In the genomic region with DNA sequence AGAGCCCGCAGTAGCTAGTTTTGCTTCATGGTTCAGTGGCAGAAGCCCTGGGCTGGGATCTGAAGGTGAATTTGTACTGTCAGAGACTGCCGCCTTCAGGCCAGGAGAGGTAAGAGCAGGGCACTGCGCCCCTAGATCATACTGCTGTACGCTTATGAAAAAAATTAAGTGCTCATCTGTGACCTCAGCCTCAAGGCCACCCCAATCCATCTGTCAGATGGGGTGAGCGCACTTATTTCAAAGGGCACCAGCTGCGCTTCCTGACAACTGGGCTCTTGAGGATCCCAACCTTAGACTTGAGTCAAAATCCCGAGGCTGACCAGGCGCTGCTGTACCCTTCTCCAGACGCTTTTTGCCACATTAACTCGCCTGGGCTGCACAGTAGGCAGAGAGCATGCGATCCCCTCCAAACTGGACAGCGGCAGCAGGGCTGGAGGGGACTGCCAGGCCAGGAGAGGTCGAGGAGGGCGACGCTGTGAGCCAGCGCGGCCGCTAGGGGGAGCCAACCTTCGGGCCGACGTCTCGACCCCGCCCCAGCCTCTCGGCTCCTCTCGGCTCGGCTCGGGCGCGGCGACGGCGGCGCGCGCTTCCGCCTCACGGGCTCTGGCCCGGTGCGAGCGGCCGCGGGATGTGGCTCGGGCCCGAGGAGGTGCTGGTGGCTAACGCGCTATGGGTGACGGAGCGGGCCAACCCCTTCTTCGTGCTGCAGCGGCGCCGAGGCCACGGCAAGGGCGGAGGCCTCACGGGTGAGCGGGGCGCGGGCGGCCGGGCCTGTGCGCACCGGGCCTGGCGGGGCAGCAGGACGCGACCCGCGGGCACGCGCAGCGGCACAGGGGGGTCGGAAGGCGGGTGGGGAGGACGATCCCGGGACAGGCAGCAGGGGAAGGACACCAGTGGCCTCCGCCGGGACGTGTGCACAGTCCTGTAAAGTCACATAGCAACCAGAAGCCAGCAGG, we compare ENCODE assay signal across 8 mouse cellular contexts. TPM values are rescaled to one million over a fixed set of nuclear protein-coding genes. Genes with fewer than 3 reads are reported as not detected.
DNase-seq lines count a peak whose midpoint lies in the region; ATAC-seq lines count a peak whose summit lies in the region.

A gene (plus strand): TSS at position 586 of the 956 bp plus-strand sequence.

- H3K36me3 ChIP-seq in heart, embryonic 14.5 days (ENCODE audit: control insufficient read depth, insufficient read depth, low read length) = peaks cover 11% of the 10 kb centered on the region
- H3K36me3 ChIP-seq in liver, embryonic 13.5 days = peaks cover 6% of the 10 kb centered on the region
- no peaks in the 10 kb centered on the region for H3K36me3 ChIP-seq in stomach, embryonic 16.5 days (ENCODE audit: control insufficient read depth, insufficient read depth, low read length)

- H3K4me2 ChIP-seq in heart, embryonic 14.5 days (ENCODE audit: low read length) = peak within 1 kb of the TSS; percentile 90
- peak within 1 kb of the TSS; percentile 90 for H3K4me2 ChIP-seq in liver, embryonic 13.5 days
- H3K4me2 ChIP-seq in stomach, embryonic 16.5 days (ENCODE audit: low read depth, low read length) = peak within 1 kb of the TSS; percentile 93

- ATAC-seq in heart, embryonic 14.5 days (ENCODE audit: insufficient number of reproducible peaks, insufficient read depth, low FRiP score, low read depth) = peak; percentile 89
- ATAC-seq in liver, embryonic 13.5 days (ENCODE audit: low read depth) = peak; percentile 90
- peak; percentile 94 for ATAC-seq in stomach, embryonic 16.5 days (ENCODE audit: insufficient read depth, low FRiP score)

- H3K4me1 ChIP-seq in brown adipose tissue, adult 24 weeks (ENCODE audit: control insufficient read depth, insufficient read depth, insufficient read length, low read length) = peaks cover 11% of the 10 kb centered on the region
- peaks cover 11 to 14% of the 10 kb centered on the region in 2 experiments for H3K4me1 ChIP-seq in heart, embryonic 14.5 days (ENCODE audit: control insufficient read depth in 2 of 2, insufficient read depth in 2 of 2, low read length in 2 of 2)
- H3K4me1 ChIP-seq in liver, embryonic 13.5 days (replicated peaks) = peaks cover 72% of the 10 kb centered on the region
- peaks cover 9% of the 10 kb centered on the region for H3K4me1 ChIP-seq in stomach, embryonic 16.5 days (ENCODE audit: control insufficient read depth, insufficient read depth, low read length)

- peak within 1 kb of the TSS; percentile 96 for H3K9ac ChIP-seq in heart, embryonic 14.5 days (ENCODE audit: low read length)
- H3K9ac ChIP-seq in liver, embryonic 13.5 days = peak within 1 kb of the TSS; percentile 96
- peak within 1 kb of the TSS; percentile 99 for H3K9ac ChIP-seq in stomach, embryonic 16.5 days (ENCODE audit: low read length)

- H3K4me3 ChIP-seq in brown adipose tissue, adult 24 weeks (ENCODE audit: insufficient read depth, low read depth, low read length) = peak within 1 kb of the TSS; percentile 80
- H3K4me3 ChIP-seq in heart, embryonic 14.5 days (ENCODE audit: control insufficient read depth in 1 of 2, insufficient read depth in 1 of 2, low read depth in 1 of 2, low read length in 2 of 2) = peak within 1 kb of the TSS; percentile 74 to 80
- H3K4me3 ChIP-seq in liver, embryonic 13.5 days (replicated peaks) = peak within 1 kb of the TSS; percentile 90
- H3K4me3 ChIP-seq in stomach, embryonic 16.5 days (replicated peaks; ENCODE audit: low read length) = peak within 1 kb of the TSS; percentile 85

- peak within 1 kb of the TSS; percentile 78 for H3K27ac ChIP-seq in brown adipose tissue, adult 24 weeks (replicated peaks; ENCODE audit: low read depth, low read length)
- H3K27ac ChIP-seq in heart, embryonic 14.5 days (replicated peaks in 1 of 2; ENCODE audit: control insufficient read depth in 1 of 2, insufficient read depth in 1 of 2, low read depth in 2 of 2, low read length in 2 of 2) = peak within 1 kb of the TSS; percentile 92 to 95
- peak within 1 kb of the TSS; percentile 84 for H3K27ac ChIP-seq in liver, embryonic 13.5 days
- peak within 1 kb of the TSS; percentile 84 for H3K27ac ChIP-seq in stomach, embryonic 16.5 days (ENCODE audit: low read length)

- DNase-seq in CD4-positive, CD25-positive, alpha-beta regulatory T cell, adult 2 months (ENCODE audit: low read depth, low spot score) = peak; percentile 95
- DNase-seq in fibroblast of lung, adult 2 months (ENCODE audit: low read depth) = peak; percentile 70
- peak; percentile 94 for DNase-seq in kidney, postnatal 14 days
- peak; percentile 83 for DNase-seq in liver, embryonic 13.5 days
- peak; percentile 94 for DNase-seq in neural tube, embryonic 10.5 days (ENCODE audit: extremely low spot score, low spot score)

- no peaks in the 10 kb centered on the region for H3K9me3 ChIP-seq in heart, embryonic 14.5 days (ENCODE audit: control insufficient read depth, low read length)
- no peaks in the 10 kb centered on the region for H3K9me3 ChIP-seq in liver, embryonic 13.5 days (replicated peaks)
- no peaks in the 10 kb centered on the region for H3K9me3 ChIP-seq in stomach, embryonic 16.5 days (replicated peaks; ENCODE audit: control insufficient read depth, low read length)

- no peaks in the 10 kb centered on the region for H3K27me3 ChIP-seq in heart, embryonic 14.5 days (ENCODE audit: control insufficient read depth, insufficient read depth, low read length)
- H3K27me3 ChIP-seq in liver, embryonic 13.5 days = no peaks in the 10 kb centered on the region
- H3K27me3 ChIP-seq in stomach, embryonic 16.5 days (ENCODE audit: control insufficient read depth, insufficient read depth, low read length) = no peaks in the 10 kb centered on the region

- WGBS in heart, embryonic 14.5 days = 1% methylated on average over 66 of the region's 77 CpGs
- under 1% methylated on average over 76 of the region's 77 CpGs for WGBS in liver, embryonic 13.5 days (ENCODE audit: insufficient replicate concordance)
- WGBS in stomach, embryonic 16.5 days = under 1% methylated on average over 73 of the region's 77 CpGs

RNA-seq across cellular contexts. Expression of the gene that starts here (rescaled TPM):
- 30.8 and 41.0 TPM in 2 replicates for polyA plus RNA-seq in brown adipose tissue, adult 24 weeks (2012; ENCODE audit: insufficient read depth, insufficient read length, missing spikeins)
- polyA plus RNA-seq in heart, embryonic 14.5 days (2014; fragmentation: Nextera tagmentation; extraction: Ambion mirVana) = 27.4 and 28.7 TPM in 2 replicates
- 10.9 and 13.7 TPM in 2 replicates for polyA plus RNA-seq in liver, embryonic 13.5 days (2015; fragmentation: Nextera tagmentation; extraction: Ambion mirVana)
- polyA plus RNA-seq in stomach, embryonic 16.5 days (2015; fragmentation: Nextera tagmentation; extraction: Ambion mirVana) = 35.9 and 38.6 TPM in 2 replicates

Comparison
In these comparisons a context has a peak if more than half of its experiments do, and no peak if none do; other contexts are left out.
1. Peak in every context shown above with its lines: DNase-seq, ATAC-seq, H3K4me3 ChIP-seq and H3K27ac ChIP-seq.